Mouse (Mus musculus): Measurements from ENCODE around the gene Atp7a. TPM values are rescaled to one million over a fixed set of nuclear protein-coding genes. Genes with fewer than 3 reads are reported as not detected.
A peak's percentile ranks its signal among the peaks of the same experiment; 100 is the strongest.

Gene Atp7a
- total and polyA plus RNA-seq, 3 experiments = 1.7 to 2.2 TPM; not detected in 1

GRCm38 (mm10) chrX:106026418-106027342 is at the start of gene Atp7a (continued):
- TF ChIP-seq HCFC1 (IDR thresholded peaks at IDR 0.05; ENCODE audit: low read depth, low read length) (peak; percentile 73), JUND (IDR thresholded peaks at IDR 0.05; ENCODE audit: low read depth, low read length) (no peak), TBP (IDR thresholded peaks at IDR 0.05; ENCODE audit: low read depth, low read length) (peak; percentile 25; the same call in 1 of the 2 replicates), GABPA (IDR thresholded peaks at IDR 0.05; ENCODE audit: low read depth, low read length) (no peak), EP300 (IDR thresholded peaks at IDR 0.05; ENCODE audit: low read depth in 1 of 2, low read length in 2 of 2) (no peak)

GRCm38 (mm10) chrX:106001605-106002004 is 25.5 kb upstream of the Atp7a start:
- Histone ChIP-seq H3K9me3 (replicated peaks; ENCODE audit: insufficient read depth, low read length) (no peaks in the 10 kb centered on the region), H3K27me3 (ENCODE audit: control insufficient read depth in 1 of 2, insufficient read depth in 2 of 2, low read length in 2 of 2) (no peaks in the 10 kb centered on the region), H3K79me2 (ENCODE audit: control insufficient read depth, insufficient read depth, low read length, poor library complexity) (peaks cover 7% of the 10 kb centered on the region), H3K4me1 (ENCODE audit: control insufficient read depth in 1 of 2, insufficient read depth in 2 of 2, low read length in 2 of 2) (no peaks in the 10 kb centered on the region), H3K9ac (ENCODE audit: control insufficient read depth, low read depth, low read length, poor library complexity, severe bottlenecking) (no peak overlapping the region), H3K4me3 (ENCODE audit: control insufficient read depth in 1 of 2, insufficient read depth in 1 of 2, low read depth in 2 of 2, low read length in 2 of 2) (no peak overlapping the region), H3K27ac (ENCODE audit: control insufficient read depth, low read depth, low read length) (no peak overlapping the region), H3K36me3 (ENCODE audit: control insufficient read depth in 1 of 2, insufficient read depth in 2 of 2, low read length in 2 of 2) (peaks cover 0 to 4% of the 10 kb centered on the region in 2 experiments; a peak in 3 of 4 replicates)
- no peak for TF ChIP-seq GABPA (IDR thresholded peaks at IDR 0.05; ENCODE audit: low read depth, low read length)
- no peak for TF ChIP-seq MAX (IDR thresholded peaks at IDR 0.05; ENCODE audit: low read length)
- TF ChIP-seq MAZ (IDR thresholded peaks at IDR 0.05; ENCODE audit: low read depth, low read length) = no peak
- no peak for TF ChIP-seq KAT2A (conservative IDR thresholded peaks at IDR 0.05; ENCODE audit: low read depth, low read length)
- no peak for TF ChIP-seq SMC3 (IDR thresholded peaks at IDR 0.05; ENCODE audit: low read depth, low read length)
- no peak for TF ChIP-seq NRF1 (IDR thresholded peaks at IDR 0.05; ENCODE audit: insufficient read depth, low read depth, low read length, poor library complexity, severe bottlenecking)
- TF ChIP-seq MEF2A (IDR thresholded peaks at IDR 0.05; ENCODE audit: extremely low read depth, insufficient replicate concordance, low read depth, low read length, poor library complexity, severe bottlenecking) = no peak
- TF ChIP-seq ZMIZ1 (IDR thresholded peaks at IDR 0.05; ENCODE audit: low read depth, low read length) = no peak
- TF ChIP-seq BHLHE40 (IDR thresholded peaks at IDR 0.05; ENCODE audit: borderline replicate concordance, low read depth, low read length) = no peak
- TF ChIP-seq POLR2AphosphoS5 (IDR thresholded peaks at IDR 0.05; ENCODE audit: borderline replicate concordance, low read depth, low read length) = no peak
- no peak for TF ChIP-seq EP300 (IDR thresholded peaks at IDR 0.05; ENCODE audit: low read depth in 1 of 2, low read length in 2 of 2)
- no peak for TF ChIP-seq USF1 (IDR thresholded peaks at IDR 0.05; ENCODE audit: low read depth, low read length)
- no peak for TF ChIP-seq ZNF384 (IDR thresholded peaks at IDR 0.05; ENCODE audit: low read depth, low read length)
- no peak for TF ChIP-seq MYC (IDR thresholded peaks at IDR 0.05; ENCODE audit: low read depth, low read length)
- TF ChIP-seq POLR2AphosphoS2 (IDR thresholded peaks at IDR 0.05; ENCODE audit: low read length) = no peak
- TF ChIP-seq NELFE (IDR thresholded peaks at IDR 0.05; ENCODE audit: low read depth, low read length) = no peak
- TF ChIP-seq GATA1 (IDR thresholded peaks at IDR 0.05; ENCODE audit: low read depth, low read length) = no peak
- TF ChIP-seq ETS1 (IDR thresholded peaks at IDR 0.05; ENCODE audit: low read depth, low read length) = no peak
- TF ChIP-seq JUND (IDR thresholded peaks at IDR 0.05; ENCODE audit: low read depth, low read length) = no peak
- no peak for TF ChIP-seq SIN3A (IDR thresholded peaks at IDR 0.05; ENCODE audit: low read length)
- no peak for DNase-seq (ENCODE audit: low read depth, low spot score)

Measured in MEL (cell line).